Mouse (Mus musculus) lung, adult 2 months (tissue): ENCODE measurements around the gene Slc1a3. TPM values are rescaled to one million over a fixed set of nuclear protein-coding genes. Genes with fewer than 3 reads are reported as not detected.

ENCODE experiments used
- DNase-seq: peaks from one replicate; pipeline ENCODE4 v3.0.0; 2022
- H3K4me1 ChIP-seq: fragments of 200-500 bp; 2 replicates; pipeline ENCODE4 v1.6.1; 2011; ENCODE audit warnings: low read length; ENCODE audit not compliant: control insufficient read depth, insufficient read depth
- H3K4me3 ChIP-seq: fragments of 200-500 bp; replicated peaks from 2 replicates; pipeline ENCODE3; 2011; ENCODE audit warnings: low read depth, mild to moderate bottlenecking, control low read depth, low read length; ENCODE audit errors: extremely low read depth
- CTCF ChIP-seq: fragments of 200-500 bp; IDR thresholded peaks from 2 replicates; pipeline ENCODE4 v1.5.1; 2011; ENCODE audit warnings: mild to moderate bottlenecking, low read length, control low read depth; ENCODE audit not compliant: insufficient read depth
- POLR2A ChIP-seq: fragments of 200-500 bp; IDR thresholded peaks from 2 replicates; pipeline ENCODE4 v1.6.1; 2011; ENCODE audit warnings: low read depth, mild to moderate bottlenecking, control low read depth, low read length, borderline replicate concordance; ENCODE audit errors: extremely low read depth
- WGBS: fragments of 180-500 bp; shearing (Covaris S2); methylation state at CpG from one replicate; pipeline ENCODE4 v1.1.7; 2018; 5-methylcytosine and 5-hydroxymethylcytosine counted together
- polyA plus RNA-seq: library from polyadenylated mRNA; depleted of rRNA; stranded (reverse); fragments of >200 nt; gene quantifications from 2 replicates; pipeline ENCODE4 v1.2.3, GENCODE M21; 2012

The Slc1a3 gene
- polyA plus RNA-seq, 1 experiment, result 18.7 TPM

GRCm38 (mm10) chr15:8643997-8644692, 66.4 kb downstream of the Slc1a3 start:
- no peak overlapping the region for H3K4me3 ChIP-seq
- TF ChIP-seq CTCF (no peak), POLR2A (no peak)
- WGBS, result 49% methylated on average over 8 of the region's 8 CpGs
- no peak for DNase-seq
- no peaks in the 10 kb centered on the region for H3K4me1 ChIP-seq

- TF ChIP-seq POLR2A (no peak), CTCF (no peak)
- DNase-seq, result no peak
- Histone ChIP-seq H3K4me3 (no peak overlapping the region), H3K4me1 (no peaks in the 10 kb centered on the region)
- 49% methylated on average over 2 of the region's 2 CpGs for WGBS
Measured at GRCm38 (mm10) chr15:8639856-8640255, 70.7 kb downstream of the Slc1a3 start.

- WGBS, result 74% methylated on average over 15 of the region's 15 CpGs
- no peak for DNase-seq
- Histone ChIP-seq H3K4me1 (no peaks in the 10 kb centered on the region), H3K4me3 (no peak overlapping the region)
- TF ChIP-seq CTCF (no peak), POLR2A (no peak)
Measured at GRCm38 (mm10) chr15:8638568-8639325, 71.8 kb downstream of the Slc1a3 start.

- DNase-seq, result no peak
- no peaks in the 10 kb centered on the region for H3K4me1 ChIP-seq
- H3K4me3 ChIP-seq, result no peak overlapping the region
- no peak for TF ChIP-seq CTCF
- TF ChIP-seq POLR2A, result no peak
- 65% methylated on average over 2 of the region's 2 CpGs for WGBS
Measured at GRCm38 (mm10) chr15:8637283-8637682, 73.3 kb downstream of the Slc1a3 start.

- TF ChIP-seq CTCF, result no peak
- H3K4me1 ChIP-seq, result no peaks in the 10 kb centered on the region
- no peak overlapping the region for H3K4me3 ChIP-seq
- WGBS, result 85% methylated on average over 15 of the region's 15 CpGs
- DNase-seq, result no peak
Measured at GRCm38 (mm10) chr15:8635974-8636373, 74.6 kb downstream of the Slc1a3 start.

- DNase-seq, result no peak
- TF ChIP-seq POLR2A (no peak), CTCF (no peak)
- Histone ChIP-seq H3K4me1 (no peaks in the 10 kb centered on the region), H3K4me3 (no peak overlapping the region)
- 68% methylated on average over 4 of the region's 4 CpGs for WGBS
Measured at GRCm38 (mm10) chr15:8634807-8635206, 75.8 kb downstream of the Slc1a3 start.

GRCm38 (mm10) chr15:8634355-8634754, 76.2 kb downstream of the Slc1a3 start:
- Histone ChIP-seq H3K4me3 (no peak overlapping the region), H3K4me1 (no peaks in the 10 kb centered on the region)
- no peak for TF ChIP-seq POLR2A
- TF ChIP-seq CTCF, result no peak
- WGBS, result 88% methylated on average over 3 of the region's 3 CpGs
- DNase-seq, result no peak

GRCm38 (mm10) chr15:8633375-8633774, 77.2 kb downstream of the Slc1a3 start:
- Histone ChIP-seq H3K4me3 (no peak overlapping the region), H3K4me1 (no peaks in the 10 kb centered on the region)
- DNase-seq, result peak; percentile 50
- WGBS, result 57% methylated on average over 6 of the region's 6 CpGs
- TF ChIP-seq CTCF (peak; percentile 41), POLR2A (no peak)

GRCm38 (mm10) chr15:8632361-8632760, 78.2 kb downstream of the Slc1a3 start:
- Histone ChIP-seq H3K4me1 (no peaks in the 10 kb centered on the region), H3K4me3 (no peak overlapping the region)
- DNase-seq, result no peak
- WGBS, result 50% methylated on average over 10 of the region's 10 CpGs
- TF ChIP-seq POLR2A (no peak), CTCF (no peak)
